Mouse (Mus musculus) erythroblast, embryonic 14.5 days (primary cell): ENCODE measurements around the gene Sap25.

Experiments used
- GATA1 ChIP-seq: IDR thresholded peaks from 2 replicates; pipeline ENCODE4 v1.6.1; 2012; ENCODE audit warnings: low read length, inconsistent platforms, mixed read lengths
- TAL1 ChIP-seq: IDR thresholded peaks from 3 replicates; pipeline ENCODE4 v1.6.1; 2012; ENCODE audit warnings: low read length, inconsistent platforms, mixed read lengths

DNA sequence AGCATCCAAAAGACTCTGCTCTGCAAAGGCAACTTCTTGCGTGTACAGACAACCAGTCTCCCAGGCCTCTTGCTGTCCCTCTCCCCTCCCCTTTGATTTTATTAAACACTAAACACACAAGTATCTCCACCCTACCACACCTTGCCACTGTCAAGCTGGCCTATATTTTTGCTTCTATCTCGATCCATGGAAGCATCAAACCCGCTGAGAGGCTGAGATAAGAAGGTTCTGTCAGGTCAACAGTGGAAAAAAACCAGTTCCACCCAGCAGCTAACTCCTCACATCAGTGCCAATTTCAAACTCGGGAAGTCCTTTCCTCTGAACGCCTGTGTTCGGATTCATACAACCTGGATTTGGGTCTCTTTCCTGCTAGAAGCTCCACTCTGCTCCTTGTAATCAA, 31.9 kb downstream of the Sap25 start:
- TF ChIP-seq TAL1 (peak; percentile 60; the same call in 2 of the 3 replicates), GATA1 (peak; percentile 51; the same call in 1 of the 2 replicates)
